Mouse (Mus musculus) midbrain, postnatal 0 days (tissue): ENCODE data around the gene Lasp1. TPM values are rescaled to one million over a fixed set of nuclear protein-coding genes. Genes with fewer than 3 reads are reported as not detected.
"Not testable (repeated sequence)": the region's sequence is repeated elsewhere in the genome, so short reads cannot be mapped to it uniquely, and the experiment has no call there.

Experiments
- ATAC-seq: fragments of 200-750 bp; cut with Nextera tagmentation; 2 replicates; pipeline ENCODE4 v1.8.0; 2017; ENCODE audit warnings: moderate number of reproducible peaks, mild to moderate bottlenecking, moderate TSS enrichment, moderate library complexity; ENCODE audit not compliant: low FRiP score
- DNase-seq: peaks from one replicate; pipeline ENCODE4 v3.0.0-alpha.2; 2015; ENCODE audit warnings: low spot score
- H3K27ac ChIP-seq: fragments of 300-500 bp; sonication (generic); 2 replicates; pipeline ENCODE4 v1.5.1; 2014; ENCODE audit warnings: low read depth, mild to moderate bottlenecking, low read length, mixed read lengths
- H3K27me3 ChIP-seq: fragments of 300-500 bp; sonication (generic); 2 replicates; pipeline ENCODE4 v1.6.1; 2014; ENCODE audit warnings: low read length, control low read depth, mixed read lengths; ENCODE audit not compliant: insufficient read depth
- H3K36me3 ChIP-seq: fragments of 300-500 bp; sonication (generic); 2 replicates; pipeline ENCODE4 v1.6.1; 2014; ENCODE audit warnings: low read length, control low read depth, mixed read lengths; ENCODE audit not compliant: insufficient read depth
- H3K4me1 ChIP-seq: fragments of 300-500 bp; sonication (generic); 2 replicates; pipeline ENCODE4 v1.6.1; 2014; ENCODE audit warnings: mild to moderate bottlenecking, control low read depth, antibody characterized with exemption, low read length, mixed read lengths; ENCODE audit not compliant: insufficient read depth
- H3K4me2 ChIP-seq: fragments of 300-500 bp; sonication (generic); 2 replicates; pipeline ENCODE4 v1.6.1; 2014; ENCODE audit warnings: low read depth, mild to moderate bottlenecking, low read length, mixed read lengths; ENCODE audit not compliant: poor library complexity, severe bottlenecking
- H3K4me3 ChIP-seq: fragments of 300-500 bp; sonication (generic); 2 replicates; pipeline ENCODE4 v1.5.1; 2014; ENCODE audit warnings: low read depth, mild to moderate bottlenecking, low read length, moderate library complexity
- H3K9ac ChIP-seq: fragments of 300-500 bp; sonication (generic); replicated peaks from 2 replicates; pipeline ENCODE4 v1.6.1; 2014; ENCODE audit warnings: mild to moderate bottlenecking, low read length, moderate library complexity, mixed read lengths; ENCODE audit not compliant: poor library complexity, severe bottlenecking
- H3K9me3 ChIP-seq: fragments of 300-500 bp; sonication (generic); 2 replicates; pipeline ENCODE4 v1.6.1; 2016; ENCODE audit warnings: low read length, control low read depth
- CTCF ChIP-seq: IDR thresholded peaks from 2 replicates; pipeline ENCODE4 v1.5.1; 2016; ENCODE audit warnings: antibody characterized with exemption, mild to moderate bottlenecking
- WGBS: fragments of 180-500 bp; shearing (Covaris S2); extraction: QIAGEN DNeasy Blood & Tissue Kit; methylation state at CpG from one replicate; pipeline ENCODE4 v1.1.7; 2014; 5-methylcytosine and 5-hydroxymethylcytosine counted together
- polyA plus RNA-seq: library from polyadenylated mRNA; unstranded; fragments of >200 nt; fragmentation: Nextera tagmentation; extraction: Ambion mirVana; gene quantifications from 2 replicates; pipeline ENCODE4 v1.2.1, GENCODE M21; 2015
- total RNA-seq: library from RNA; depleted of rRNA; stranded (reverse); fragments of >200 nt; gene quantifications from 2 replicates; pipeline ENCODE4 v1.2.3, GENCODE M21; 2014

Gene Lasp1
- total and polyA plus RNA-seq, 2 experiments from 2014 or later, result 179 to 206 TPM

GRCm38 (mm10) chr11:97830501-97830900, 31.7 kb downstream of the Lasp1 start:
- H3K4me2 ChIP-seq, result no peak overlapping the region
- H3K4me3 ChIP-seq, result no peak overlapping the region
- H3K27ac ChIP-seq, result no peak overlapping the region
- H3K4me1 ChIP-seq, result no peaks in the 10 kb centered on the region
- H3K36me3 ChIP-seq, result peaks cover 68% of the 10 kb centered on the region
- WGBS, result 82% methylated on average over 6 of the region's 6 CpGs
- no peaks in the 10 kb centered on the region for H3K9me3 ChIP-seq
- no peaks in the 10 kb centered on the region for H3K27me3 ChIP-seq
- H3K9ac ChIP-seq, result no peak overlapping the region
- DNase-seq (no peak), ATAC-seq (no peak)
- no peak for TF ChIP-seq CTCF

- DNase-seq (no peak), ATAC-seq (no peak)
- 85% methylated on average over 11 of the region's 11 CpGs for WGBS
- no peak for TF ChIP-seq CTCF
- H3K4me2 ChIP-seq, result no peak overlapping the region
- peaks cover 69% of the 10 kb centered on the region for H3K36me3 ChIP-seq
- H3K9me3 ChIP-seq, result no peaks in the 10 kb centered on the region
- no peak overlapping the region for H3K9ac ChIP-seq
- no peaks in the 10 kb centered on the region for H3K4me1 ChIP-seq
- H3K27ac ChIP-seq, result no peak overlapping the region
- no peaks in the 10 kb centered on the region for H3K27me3 ChIP-seq
- no peak overlapping the region for H3K4me3 ChIP-seq
Measured at GRCm38 (mm10) chr11:97832001-97832400, 33.2 kb downstream of the Lasp1 start.

GRCm38 (mm10) chr11:97833352-97833751, 34.6 kb downstream of the Lasp1 start:
- Histone ChIP-seq H3K9me3 (no peaks in the 10 kb centered on the region), H3K4me3 (no peak overlapping the region), H3K4me2 (no peak overlapping the region), H3K27me3 (no peaks in the 10 kb centered on the region), H3K36me3 (peaks cover 68% of the 10 kb centered on the region), H3K9ac (no peak overlapping the region), H3K27ac (no peak overlapping the region), H3K4me1 (no peaks in the 10 kb centered on the region)
- WGBS, result 80% methylated on average over 15 of the region's 15 CpGs
- no peak for TF ChIP-seq CTCF
- ATAC-seq, result no peak
- DNase-seq, result no peak

- 55% methylated on average over 6 of the region's 8 CpGs for WGBS
- Histone ChIP-seq H3K27ac (no peak overlapping the region), H3K9me3 (no peaks in the 10 kb centered on the region), H3K4me3 (no peak overlapping the region), H3K27me3 (no peaks in the 10 kb centered on the region), H3K9ac (no peak overlapping the region), H3K4me2 (no peak overlapping the region), H3K4me1 (no peaks in the 10 kb centered on the region), H3K36me3 (peaks cover 44% of the 10 kb centered on the region)
- TF ChIP-seq CTCF, result no peak
- DNase-seq, result no peak
- no peak for ATAC-seq
Measured at GRCm38 (mm10) chr11:97836541-97836940, 37.7 kb downstream of the Lasp1 start.

GRCm38 (mm10) chr11:97837051-97837450, 38.3 kb downstream of the Lasp1 start:
- H3K4me2 ChIP-seq, H3K4me3 ChIP-seq, H3K4me1 ChIP-seq, DNase-seq, ATAC-seq, H3K9ac ChIP-seq, H3K27me3 ChIP-seq, H3K9me3 ChIP-seq, H3K27ac ChIP-seq: not testable (repeated sequence)
- 61% methylated on average over 9 of the region's 9 CpGs for WGBS
- peaks cover 40% of the 10 kb centered on the region for H3K36me3 ChIP-seq

GRCm38 (mm10) chr11:97837641-97838149, 38.9 kb downstream of the Lasp1 start:
- H3K4me3 ChIP-seq, result no peak overlapping the region
- H3K9me3 ChIP-seq, result no peaks in the 10 kb centered on the region
- DNase-seq (no peak), ATAC-seq (no peak)
- WGBS, result 82% methylated on average over 7 of the region's 7 CpGs
- H3K36me3 ChIP-seq, result peaks cover 36% of the 10 kb centered on the region
- no peak overlapping the region for H3K27ac ChIP-seq
- H3K4me2 ChIP-seq, result no peak overlapping the region
- peaks cover 3% of the 10 kb centered on the region; the same call in 1 of the 2 replicates for H3K4me1 ChIP-seq
- no peak for TF ChIP-seq CTCF
- H3K9ac ChIP-seq, result no peak overlapping the region
- no peaks in the 10 kb centered on the region for H3K27me3 ChIP-seq
